Mouse (Mus musculus): ENCODE results near the gene Coq4. TPM values are rescaled to one million over a fixed set of nuclear protein-coding genes. Genes with fewer than 3 reads are reported as not detected.

The Coq4 gene
- total RNA-seq, 4 experiments from 2014 or later, result 18.7 to 26.4 (median 20.8) TPM

DNA sequence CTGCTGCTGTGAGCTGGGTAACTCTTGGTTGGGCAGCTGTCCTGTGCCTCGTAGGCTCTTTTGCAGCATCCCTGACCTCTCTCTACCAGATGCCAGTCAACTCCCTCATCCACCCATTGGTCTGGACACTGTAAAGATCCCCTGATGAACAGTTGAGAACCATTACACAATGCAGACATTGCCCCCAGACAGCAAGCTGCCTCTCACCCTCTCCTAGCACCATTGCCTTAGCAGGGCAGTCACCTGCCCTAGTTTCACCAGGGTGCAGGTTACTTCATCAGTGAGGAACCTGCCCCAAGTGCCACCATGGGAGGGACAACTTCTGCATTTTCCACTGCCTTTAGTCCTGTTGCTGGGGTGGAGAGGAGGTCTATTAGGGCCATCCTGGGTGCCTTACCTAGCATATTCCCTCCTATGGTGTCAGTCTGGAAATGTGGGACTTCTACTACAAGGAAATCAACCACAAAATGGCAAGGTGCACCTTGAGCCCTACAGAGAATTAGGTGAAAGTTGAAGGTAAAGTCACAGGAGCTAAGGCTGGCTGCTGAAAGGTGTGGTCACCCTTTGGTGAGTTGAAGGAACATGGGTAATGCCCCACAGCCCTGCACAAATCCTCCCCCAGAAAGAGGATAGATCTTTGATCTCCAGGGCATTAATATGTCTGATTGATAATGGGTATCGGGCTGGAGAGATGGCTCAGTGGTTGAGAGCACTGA is 5.6 kb downstream of the Coq4 start:
- no peak for DNase-seq (ENCODE audit: low spot score)

DNA sequence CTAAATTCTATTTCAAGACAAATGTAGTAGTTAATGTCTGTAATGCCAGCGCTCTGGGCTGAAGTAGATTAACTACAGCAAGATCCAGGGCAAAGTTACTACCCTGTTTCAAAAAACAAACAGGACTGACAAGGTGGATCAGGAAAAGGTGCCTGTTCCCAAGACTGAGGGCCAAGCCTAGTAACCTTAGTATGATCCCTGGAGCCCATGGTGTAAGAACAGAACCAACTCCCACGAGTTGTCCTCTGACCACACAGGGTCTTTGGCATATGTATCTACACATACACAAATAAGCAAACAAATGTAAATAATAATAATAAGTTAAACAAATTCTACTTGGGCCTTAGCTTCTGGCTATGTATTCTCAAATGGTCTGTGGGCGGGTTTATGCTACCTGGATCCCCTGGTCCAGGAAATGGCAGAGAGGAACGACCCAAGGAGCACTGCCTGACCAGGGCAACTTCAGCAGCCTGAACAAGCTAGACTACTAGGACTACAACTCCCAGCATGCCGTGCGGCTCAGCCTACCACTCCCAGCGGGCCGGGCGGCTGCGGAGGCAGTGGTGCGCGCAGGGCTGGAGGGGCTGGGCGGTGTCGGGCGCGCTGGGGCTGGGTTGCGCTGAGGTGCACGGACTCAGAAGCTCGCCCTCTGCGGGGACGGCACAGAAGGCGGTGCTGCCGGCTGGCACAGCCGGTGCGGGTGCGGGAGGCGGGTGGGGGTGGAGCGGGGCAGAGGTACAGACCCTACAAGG is 15.0 kb downstream of the Coq4 start, which contains the start of gene Slc27a4:
Gene Slc27a4 (plus strand): TSS at position 560 of the 752 bp plus-strand sequence.
- peak; percentile 96 for DNase-seq (ENCODE audit: low spot score)

DNA sequence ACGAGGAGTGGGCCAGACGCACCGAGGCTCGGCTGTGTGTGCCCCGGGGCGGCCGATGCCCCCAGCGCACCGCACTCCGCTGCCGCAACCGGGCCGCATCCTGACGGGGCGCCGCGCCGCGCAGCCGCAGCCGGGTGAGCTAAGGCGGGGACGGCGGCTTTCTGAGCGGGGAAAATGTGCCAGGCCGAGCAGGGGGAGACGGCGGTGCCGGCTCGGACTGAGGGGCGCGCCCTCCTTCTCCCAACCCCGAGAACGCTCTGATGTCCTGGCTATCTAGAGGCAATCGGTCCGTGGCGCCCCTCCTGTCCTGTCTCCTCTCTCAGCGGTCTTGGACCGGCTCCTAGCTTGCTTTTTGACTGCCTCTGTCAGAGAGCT is 15.5 kb downstream of the Coq4 start:
- DNase-seq (ENCODE audit: low spot score), result no peak

DNA sequence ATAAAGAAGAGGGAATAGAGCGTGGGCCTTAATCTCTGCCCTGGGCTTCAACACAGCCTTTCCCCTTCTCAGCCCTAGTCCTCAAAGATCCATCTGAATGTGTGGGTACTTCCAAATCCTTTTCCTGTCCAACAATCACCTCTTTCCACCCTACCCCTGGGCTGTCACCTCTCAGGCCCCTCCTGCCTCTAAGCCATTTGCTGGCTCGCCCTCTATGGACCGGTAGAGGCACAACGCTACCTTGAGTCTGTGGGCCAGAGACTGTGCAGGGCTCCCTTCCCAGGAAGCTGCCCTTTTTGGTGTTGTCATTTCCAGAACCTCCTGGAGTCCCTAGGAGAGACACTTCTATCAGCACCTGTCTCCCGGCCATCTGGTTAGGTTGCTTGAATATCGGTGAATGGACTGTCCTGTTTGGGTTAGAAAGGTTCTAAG is 16.1 kb downstream of the Coq4 start:
- no peak for DNase-seq (ENCODE audit: low spot score)

DNA sequence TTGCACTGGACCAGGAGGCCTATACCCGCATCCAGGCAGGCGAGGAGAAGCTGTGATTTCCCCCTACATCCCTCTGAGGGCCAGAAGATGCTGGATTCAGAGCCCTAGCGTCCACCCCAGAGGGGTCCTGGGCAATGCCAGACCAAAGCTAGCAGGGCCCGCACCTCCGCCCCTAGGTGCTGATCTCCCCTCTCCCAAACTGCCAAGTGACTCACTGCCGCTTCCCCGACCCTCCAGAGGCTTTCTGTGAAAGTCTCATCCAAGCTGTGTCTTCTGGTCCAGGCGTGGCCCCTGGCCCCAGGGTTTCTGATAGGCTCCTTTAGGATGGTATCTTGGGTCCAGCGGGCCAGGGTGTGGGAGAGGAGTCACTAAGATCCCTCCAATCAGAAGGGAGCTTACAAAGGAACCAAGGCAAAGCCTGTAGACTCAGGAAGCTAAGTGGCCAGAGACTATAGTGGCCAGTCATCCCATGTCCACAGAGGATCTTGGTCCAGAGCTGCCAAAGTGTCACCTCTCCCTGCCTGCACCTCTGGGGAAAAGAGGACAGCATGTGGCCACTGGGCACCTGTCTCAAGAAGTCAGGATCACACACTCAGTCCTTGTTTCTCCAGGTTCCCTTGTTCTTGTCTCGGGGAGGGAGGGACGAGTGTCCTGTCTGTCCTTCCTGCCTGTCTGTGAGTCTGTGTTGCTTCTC is 28.5 kb downstream of the Coq4 start:
- DNase-seq (ENCODE audit: low spot score), result no peak

DNA sequence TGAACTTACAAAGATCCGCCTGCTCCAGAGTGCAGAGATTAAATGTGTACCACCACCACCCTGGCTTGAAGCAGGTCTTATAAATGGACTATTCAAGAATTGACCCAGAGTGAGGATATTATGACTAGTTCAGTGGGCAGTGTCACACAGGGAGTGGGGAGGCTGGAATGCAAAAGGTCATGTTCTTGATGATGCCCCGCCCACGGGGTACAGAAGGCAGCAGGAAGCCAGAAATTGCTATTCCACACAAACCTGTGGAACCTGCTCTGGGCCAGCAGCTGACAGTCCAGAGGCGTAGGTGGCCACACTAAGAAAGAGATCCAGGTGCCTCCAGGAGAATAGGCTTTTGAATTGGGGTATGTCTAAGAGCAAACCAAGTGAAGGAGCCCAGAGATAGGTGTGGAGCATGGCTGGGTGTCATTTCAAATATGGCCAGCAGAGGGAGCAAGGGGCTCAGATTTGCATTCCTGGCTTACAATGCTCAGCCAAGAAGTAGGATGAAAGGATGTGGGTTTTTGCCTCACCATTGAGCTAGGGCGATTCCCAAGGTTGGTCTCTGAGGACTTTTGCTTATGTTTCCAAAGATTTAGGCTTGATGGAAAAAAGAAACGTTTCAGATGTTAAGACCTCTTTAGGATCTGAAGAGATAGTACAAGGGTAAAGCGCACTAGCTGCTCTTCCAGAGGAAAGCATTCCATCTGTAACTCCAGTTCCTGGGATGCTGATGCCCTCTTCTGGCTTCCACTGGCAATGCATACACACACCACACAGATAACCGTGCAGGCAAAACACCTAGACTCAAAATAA is 30.3 kb downstream of the Coq4 start:
- peak; percentile 85 for DNase-seq (ENCODE audit: low spot score)

DNA sequence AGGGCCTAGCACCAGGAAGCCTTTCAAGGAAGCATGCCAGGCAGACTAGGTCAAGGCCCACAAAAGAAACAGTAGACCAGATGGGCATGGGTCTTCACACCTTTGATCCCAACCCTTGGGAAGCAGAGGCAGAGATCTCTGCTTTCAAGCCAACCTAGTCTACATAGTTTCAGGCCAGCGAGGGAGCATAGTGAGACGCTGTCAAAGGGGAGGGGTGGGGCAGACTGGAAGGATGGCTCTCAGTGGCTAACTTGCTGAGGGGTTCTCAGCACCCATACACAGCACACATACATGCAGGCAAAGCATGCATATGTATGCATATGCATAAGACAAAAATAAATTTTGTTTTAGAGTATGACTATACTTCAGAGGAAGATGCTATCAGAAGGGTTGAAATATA is 32.1 kb downstream of the Coq4 start:
- no peak for DNase-seq (ENCODE audit: low spot score)

DNA sequence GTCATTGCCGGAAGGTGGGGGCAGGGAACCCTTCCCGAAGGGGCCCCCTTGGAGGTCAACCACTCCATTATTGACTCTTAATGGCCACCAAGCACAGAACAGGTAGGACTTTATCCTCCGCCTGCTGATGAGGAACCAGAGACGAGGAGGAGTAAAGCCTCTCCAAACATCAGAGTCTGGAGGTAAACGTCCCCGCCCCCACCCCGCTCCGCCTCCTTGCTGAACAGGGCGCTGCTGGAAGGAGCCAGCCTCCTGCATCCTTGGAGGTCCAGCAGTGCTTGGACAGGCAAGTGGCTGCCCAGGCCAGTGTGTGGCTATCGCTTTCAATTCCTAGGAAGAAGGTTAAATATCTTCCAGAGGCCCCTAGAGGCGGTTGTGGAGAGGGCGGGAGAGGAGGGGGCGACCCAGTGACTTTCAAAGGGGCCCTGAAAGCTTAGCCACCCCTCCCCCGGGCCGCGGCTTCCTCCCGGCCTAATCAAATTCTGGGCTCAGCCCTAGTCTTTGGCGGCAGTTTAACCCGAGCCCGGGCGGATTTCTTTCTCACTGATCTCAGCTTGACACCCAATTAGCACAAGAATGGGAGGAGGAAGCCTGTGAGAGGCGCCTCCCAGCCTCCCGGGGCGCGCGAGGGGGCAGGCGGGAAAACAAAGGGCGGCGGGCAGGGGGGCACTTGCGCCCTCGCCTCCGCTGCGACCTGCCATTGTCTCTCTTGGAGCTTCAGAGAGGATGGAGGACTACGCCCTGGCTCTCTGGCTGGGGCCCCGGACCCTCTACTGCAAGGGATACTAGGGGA is 32.9 kb downstream of the Coq4 start, which contains the start of gene Urm1:
Gene Urm1 (plus strand): TSS at position 51 of the 793 bp plus-strand sequence.
- peak; percentile 65 for DNase-seq (ENCODE audit: low spot score)

DNA sequence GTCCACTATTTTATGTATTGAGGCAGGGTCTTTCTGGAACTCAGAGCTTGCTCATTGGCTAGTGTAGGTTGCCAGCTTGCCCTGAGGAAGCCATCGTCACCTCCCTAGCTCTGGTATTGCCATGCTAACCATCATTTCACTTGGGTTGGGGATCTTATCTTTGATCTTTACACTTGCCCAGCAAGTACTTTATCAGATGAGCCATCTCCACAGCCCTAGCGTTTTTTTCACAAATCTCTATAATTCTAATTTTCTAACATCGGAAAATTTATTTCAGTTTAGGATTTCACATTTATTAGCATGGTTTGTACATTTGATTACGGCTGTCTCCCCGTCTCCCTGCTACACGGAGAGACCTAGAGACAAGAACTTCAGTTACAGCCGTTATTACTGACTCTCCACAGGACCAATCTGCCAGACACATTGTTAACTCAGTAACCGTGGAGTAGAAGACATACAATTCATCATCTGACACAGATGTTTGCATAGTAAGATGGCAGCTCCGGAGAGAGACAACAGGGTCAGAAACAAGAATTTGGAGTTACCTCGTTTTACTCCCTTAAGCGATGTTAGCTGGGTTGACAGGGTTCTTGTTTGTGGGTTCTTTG is 39.1 kb downstream of the Coq4 start:
- DNase-seq (ENCODE audit: low spot score), result no peak

DNA sequence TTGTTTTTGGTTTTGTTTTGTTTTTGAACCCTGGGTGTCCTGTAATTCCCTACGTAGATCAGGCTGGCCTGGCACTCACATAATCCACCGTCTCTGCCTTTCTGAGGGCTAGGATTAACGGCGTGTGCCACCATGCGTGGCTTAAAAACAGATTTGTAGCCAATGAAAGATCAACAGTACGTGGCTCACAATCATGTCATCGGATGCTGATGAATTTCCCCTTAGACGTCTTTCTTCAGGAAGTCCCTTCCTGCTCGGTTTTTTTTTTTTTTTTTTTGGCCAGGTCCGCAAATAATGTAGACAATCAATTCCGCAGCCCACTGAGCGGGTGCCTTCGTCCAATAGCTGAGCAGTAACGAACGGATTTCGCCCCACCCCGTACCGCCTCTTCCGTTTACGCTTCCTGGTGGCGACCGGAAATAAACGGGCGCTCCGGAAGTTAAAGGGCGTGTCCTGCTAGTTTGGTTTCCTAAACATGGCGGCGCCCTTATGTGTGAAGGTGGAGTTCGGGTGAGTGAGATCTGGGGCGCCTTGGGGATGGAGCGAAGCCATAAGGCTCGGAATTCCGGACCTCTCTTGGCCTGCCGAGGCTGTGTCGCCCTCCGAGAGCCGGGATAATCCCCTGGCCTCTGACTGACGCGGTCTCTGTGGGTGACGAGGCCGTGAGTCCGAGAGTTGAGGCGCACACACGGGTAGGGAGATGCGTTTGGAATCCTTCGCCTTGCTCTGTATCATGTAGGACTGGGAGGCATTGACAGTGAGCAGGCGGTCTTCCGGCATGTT is 39.8 kb downstream of the Coq4 start:
- peak; percentile 98 for DNase-seq (ENCODE audit: low spot score)

DNA sequence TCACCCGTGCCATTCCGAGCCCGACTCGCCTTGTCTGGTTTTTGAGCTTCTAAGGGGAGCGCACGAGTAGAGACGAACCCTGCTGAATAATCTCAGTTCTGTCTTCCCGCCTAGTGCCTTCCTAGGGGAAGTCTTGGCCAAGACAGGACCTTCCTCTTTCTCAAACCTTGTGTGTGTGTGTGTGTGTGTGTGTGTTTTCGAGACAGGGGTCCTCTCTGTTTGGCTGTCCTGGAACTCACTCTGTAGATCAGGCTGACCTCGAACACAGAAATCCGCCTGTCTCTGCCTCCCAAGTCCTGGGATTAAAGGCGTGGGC is 40.4 kb downstream of the Coq4 start:
- DNase-seq (ENCODE audit: low spot score), result no peak

DNA sequence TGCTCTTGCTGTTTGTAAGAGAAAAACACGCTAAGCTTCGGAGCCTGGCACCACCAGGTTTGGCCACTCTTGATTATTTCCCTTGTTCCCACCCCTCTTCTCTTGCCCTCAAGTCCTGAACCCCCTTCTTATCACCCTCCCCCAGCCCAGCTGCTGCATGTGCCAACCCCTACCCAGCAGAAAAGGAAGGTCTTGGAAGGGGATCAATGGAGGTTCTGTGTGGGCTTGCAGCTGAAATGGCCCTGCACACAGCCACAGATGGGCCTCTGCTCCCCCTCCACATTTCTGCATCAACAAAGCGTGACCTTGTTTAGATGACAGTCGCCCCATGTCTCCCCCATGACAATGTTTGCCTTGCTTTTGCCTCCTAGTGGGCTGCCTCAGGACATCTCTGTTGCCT is 43.8 kb downstream of the Coq4 start:
- DNase-seq (ENCODE audit: low spot score), result no peak

DNA sequence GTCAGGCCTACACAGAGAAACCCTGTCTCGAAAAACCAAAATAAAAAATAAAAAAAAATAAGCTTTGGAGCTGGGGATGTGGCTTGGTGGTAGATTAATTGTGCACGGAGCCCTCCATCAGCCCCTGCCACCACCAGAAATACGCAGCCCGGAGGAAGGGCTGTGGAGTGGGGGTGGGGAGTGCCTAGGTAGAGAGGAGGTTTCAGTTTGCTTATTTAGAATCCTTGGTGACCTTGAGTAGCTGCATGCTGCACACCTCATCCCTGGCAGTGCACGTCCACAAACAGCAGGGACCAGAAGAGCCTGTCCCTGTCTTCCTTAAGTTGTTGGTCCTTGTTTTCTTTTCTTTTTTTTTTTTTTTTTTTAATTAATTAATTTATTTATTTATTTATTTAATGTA is 46.5 kb downstream of the Coq4 start:
- DNase-seq (ENCODE audit: low spot score), result no peak

DNA sequence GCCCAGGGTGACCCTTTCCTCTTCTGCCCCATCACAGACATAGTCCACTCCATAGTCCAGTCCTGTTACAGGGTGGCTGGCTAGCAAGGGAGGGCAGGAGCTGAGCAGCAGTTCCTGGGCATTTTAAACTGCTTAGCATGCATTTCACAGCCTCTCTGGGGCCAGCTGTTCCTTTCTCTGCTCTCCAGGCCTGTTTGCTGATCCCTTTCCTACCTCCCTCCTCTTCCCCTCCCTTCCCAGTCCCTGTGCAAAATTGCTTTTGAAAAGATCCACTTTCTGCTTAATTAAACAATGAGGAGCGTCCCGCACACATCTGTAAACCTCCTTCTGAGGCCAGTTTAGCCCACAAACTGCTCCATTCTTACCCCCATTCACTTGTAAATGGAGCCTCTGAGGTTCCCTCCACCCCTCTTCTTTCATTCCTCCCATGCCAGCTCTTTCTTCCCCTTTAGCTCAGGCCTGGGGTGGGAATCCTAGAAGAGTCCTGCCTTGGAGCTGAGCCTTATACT is 48.2 kb downstream of the Coq4 start:
- DNase-seq (ENCODE audit: low spot score), result no peak

DNA sequence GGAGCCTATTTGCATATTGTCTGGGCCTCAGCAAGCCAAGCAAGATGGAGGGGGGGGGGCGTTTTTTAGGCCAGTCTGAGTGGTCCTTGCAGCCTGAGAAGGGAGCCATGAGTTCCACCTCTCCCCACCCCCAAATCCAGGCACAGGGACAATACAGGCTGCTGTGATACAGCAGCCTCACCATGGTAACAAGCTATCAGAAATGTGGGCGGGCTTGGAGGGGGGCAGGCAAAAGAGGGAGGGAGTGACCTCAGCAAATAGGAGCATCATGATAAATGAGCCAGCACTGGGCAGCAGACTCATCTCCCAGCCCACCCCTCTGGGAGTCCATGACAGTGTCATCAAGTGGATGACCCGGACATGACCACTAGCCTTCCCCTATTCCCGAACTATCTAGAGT is 52.2 kb downstream of the Coq4 start:
- no peak for DNase-seq (ENCODE audit: low spot score)

DNA sequence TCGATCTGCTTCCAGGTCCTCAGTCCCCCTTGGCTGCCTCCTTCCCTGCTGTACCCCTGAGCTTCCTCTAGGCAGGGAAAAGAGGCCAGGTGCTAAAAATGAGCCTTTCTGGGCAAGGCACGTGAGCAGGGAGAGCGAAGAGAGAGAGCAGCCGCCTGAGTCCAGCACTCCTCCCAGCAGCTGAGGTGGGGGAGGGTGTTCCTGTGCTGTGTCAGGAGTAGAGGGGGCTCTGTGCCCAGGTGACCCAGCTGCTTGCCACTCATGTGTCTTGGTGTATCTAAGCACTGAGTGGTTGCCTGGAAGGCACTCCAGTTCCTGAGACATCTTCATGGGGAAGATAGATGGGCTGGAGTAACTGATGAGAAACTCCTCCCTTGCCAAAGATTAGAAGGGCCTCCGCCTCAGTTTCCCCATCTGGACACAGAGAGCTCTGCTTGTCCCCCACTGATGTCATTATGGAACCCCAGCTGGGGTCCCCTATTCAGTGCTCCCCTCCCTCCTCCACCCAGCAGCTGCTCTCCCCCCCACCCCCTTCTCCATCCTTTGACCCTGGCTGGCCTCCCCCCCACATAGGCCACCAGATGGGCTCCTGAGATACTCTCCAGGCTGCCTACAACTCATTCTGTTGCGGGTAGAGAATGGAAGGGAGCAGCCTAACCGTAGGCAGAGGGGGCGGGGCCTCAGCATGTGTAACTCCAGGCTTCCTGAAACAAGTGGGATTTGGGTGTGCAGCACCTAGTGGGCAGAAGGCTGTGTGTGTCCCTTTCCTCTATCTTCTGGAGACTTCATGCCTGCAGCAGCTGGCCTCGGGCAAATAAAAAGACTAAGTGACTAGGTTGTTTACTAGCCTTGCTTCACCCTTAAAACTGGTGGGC is 56.2 kb downstream of the Coq4 start:
- no peak for DNase-seq (ENCODE audit: low spot score)

DNA sequence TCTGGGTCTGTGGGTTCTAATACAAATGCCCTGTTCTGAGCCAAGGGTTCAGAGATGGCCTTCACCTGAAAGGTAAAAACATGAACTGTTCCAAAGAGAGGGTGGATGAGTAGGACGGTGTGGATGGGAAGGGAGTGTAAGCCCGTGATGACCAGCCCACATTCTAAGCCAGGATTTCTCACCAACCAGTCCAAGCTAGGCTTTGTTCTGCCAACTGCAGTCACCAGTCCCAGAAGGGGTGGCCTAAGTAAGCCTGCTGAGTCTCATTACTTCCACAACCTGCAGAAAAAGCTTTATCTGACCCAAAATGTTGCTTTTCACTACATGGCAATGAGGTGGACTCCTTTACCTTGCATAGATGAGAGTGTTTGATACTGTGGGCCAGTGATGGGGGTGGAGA is 56.8 kb downstream of the Coq4 start:
- DNase-seq (ENCODE audit: low spot score), result no peak

DNA sequence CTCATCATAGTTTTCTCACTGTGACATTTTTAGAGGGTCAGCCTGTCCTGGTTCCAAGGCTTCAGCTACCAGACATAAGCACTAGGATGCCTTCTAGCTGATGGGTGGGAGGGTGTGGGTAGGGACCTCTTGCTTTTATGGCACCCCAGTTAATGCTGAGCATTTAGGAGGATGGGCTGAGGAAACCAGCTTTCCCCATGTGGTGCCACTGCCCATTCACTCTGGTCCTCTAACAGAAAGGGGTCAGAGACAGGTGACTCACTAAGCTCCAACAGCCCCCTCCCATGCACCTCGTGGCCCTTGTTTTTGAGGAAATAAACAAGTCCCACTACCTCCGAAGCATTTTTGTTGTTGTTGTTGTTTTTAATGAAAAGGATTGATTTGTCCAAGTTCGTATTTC is 57.4 kb downstream of the Coq4 start:
- no peak for DNase-seq (ENCODE audit: low spot score)

DNA sequence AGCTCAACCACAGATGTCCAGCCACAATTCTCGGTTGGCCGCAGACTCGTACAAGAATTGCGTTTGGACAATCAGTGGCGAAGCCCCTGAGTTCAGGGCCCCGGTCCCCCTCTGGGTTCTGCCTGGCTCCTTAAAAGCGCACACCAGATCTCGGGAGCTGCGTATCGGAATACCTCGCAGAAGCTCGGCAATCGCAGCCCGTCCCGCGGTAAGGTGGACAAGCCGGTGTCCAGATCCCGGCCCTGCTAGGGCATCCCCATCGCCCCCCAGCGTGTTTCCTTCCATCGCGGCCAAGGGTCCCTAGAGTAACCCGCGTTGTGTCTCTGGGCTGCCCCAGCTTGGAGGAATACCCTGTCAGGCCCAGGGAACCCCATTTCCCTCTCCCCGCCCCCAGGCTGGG is 58.3 kb downstream of the Coq4 start:
- DNase-seq (ENCODE audit: low spot score), result no peak

Measured in heart, adult 8-10 months (tissue).